In genomic region chr17:55958918-55959728, GRCm38 (mm10) we compare ENCODE assay signal across 7 mouse cellular contexts. TPM values are rescaled to one million over a fixed set of nuclear protein-coding genes. Genes with fewer than 3 reads are reported as not detected.
DNase-seq lines count a peak whose midpoint lies in the region; ATAC-seq lines count a peak whose summit lies in the region.

Gene Yju2 (plus strand): TSS chr17:55959099.

- no peaks in the 10 kb centered on the region for H3K9me3 ChIP-seq in intestine, embryonic 15.5 days
- H3K9me3 ChIP-seq in midbrain, embryonic 10.5 days (replicated peaks), result no peaks in the 10 kb centered on the region

- H3K4me1 ChIP-seq in intestine, embryonic 15.5 days (replicated peaks), result peaks cover 32% of the 10 kb centered on the region
- peaks cover 40% of the 10 kb centered on the region for H3K4me1 ChIP-seq in midbrain, embryonic 10.5 days

- DNase-seq in adrenal gland, adult 2 months, result peak; percentile 94
- peak; percentile 90 for DNase-seq in embryo, embryonic 11.5 days (ENCODE audit: low read depth, low spot score)
- DNase-seq in gastrocnemius, postnatal 36 days, result peak; percentile 87 to 93
- DNase-seq in left cerebral cortex, postnatal 25 days (ENCODE audit: low spot score in 2 of 2), result peak; percentile 96 to 98
- DNase-seq in midbrain, embryonic 10.5 days (ENCODE audit: low spot score), result peak; percentile 94
- peak; percentile 84 for DNase-seq in right cerebral cortex, postnatal 4 days

- H3K9ac ChIP-seq in intestine, embryonic 15.5 days, result peak within 1 kb of the TSS; percentile 62

- WGBS in intestine, embryonic 15.5 days, result under 1% methylated on average over 46 of the region's 46 CpGs
- WGBS in midbrain, embryonic 10.5 days, result under 1% methylated on average over 45 of the region's 46 CpGs

- H3K27me3 ChIP-seq in intestine, embryonic 15.5 days (replicated peaks), result peaks cover 11% of the 10 kb centered on the region; the same call in 1 of the 2 replicates
- peaks cover 15% of the 10 kb centered on the region for H3K27me3 ChIP-seq in midbrain, embryonic 10.5 days (ENCODE audit: low read depth, poor library complexity, severe bottlenecking)

- peaks cover 14% of the 10 kb centered on the region; the same call in 1 of the 2 replicates for H3K36me3 ChIP-seq in intestine, embryonic 15.5 days
- H3K36me3 ChIP-seq in midbrain, embryonic 10.5 days, result peaks cover 35% of the 10 kb centered on the region

- H3K4me2 ChIP-seq in intestine, embryonic 15.5 days (replicated peaks), result peak within 1 kb of the TSS; percentile 78

- intact Hi-C loops in gastrocnemius, postnatal 36 days (cut with DNase I), result no loop called here
- intact Hi-C loops in left cerebral cortex, postnatal 25 days (cut with DNase I), result loop anchor here (5.0 kb wide), 2 partner anchors 118 to 257 kb away; partner anchors contain the start of genes Hdgfl2 and Ubxn6

- peak; percentile 92 for ATAC-seq in intestine, embryonic 15.5 days

- peak within 1 kb of the TSS; percentile 99 for H3K27ac ChIP-seq in intestine, embryonic 15.5 days
- peak within 1 kb of the TSS; percentile 89 for H3K27ac ChIP-seq in midbrain, embryonic 10.5 days (replicated peaks)

- peak within 1 kb of the TSS; percentile 55 for H3K4me3 ChIP-seq in intestine, embryonic 15.5 days (replicated peaks)
- peak within 1 kb of the TSS; percentile 58 for H3K4me3 ChIP-seq in midbrain, embryonic 10.5 days

RNA-seq across cellular contexts. Expression of gene Yju2, which starts in this region (rescaled TPM):
- total RNA-seq in adrenal gland, adult 2 months (2021), result 10 to 100 TPM; 16.7 to 19.1 TPM
- 4.4 and 5.3 TPM in 2 replicates for polyA plus RNA-seq in adrenal gland, adult 2 months (2012; rRNA removed)
- 1 to 10 TPM; 7.8 to 8.8 TPM for total RNA-seq in gastrocnemius, postnatal 36 days (2021)
- polyA plus RNA-seq in intestine, embryonic 15.5 days (2015; fragmentation: Nextera tagmentation; extraction: Ambion mirVana), result 21.0 and 21.4 TPM in 2 replicates
- 10 to 100 TPM; 15.0 to 15.3 TPM for total RNA-seq in left cerebral cortex, postnatal 25 days (2021)
- polyA plus RNA-seq in midbrain, embryonic 10.5 days (2016; fragmentation: Nextera tagmentation; extraction: Ambion mirVana), result 31.0 and 34.0 TPM in 2 replicates

Comparison
In these comparisons a context has a peak if more than half of its experiments do, and no peak if none do; other contexts are left out.
1. Peak in every context shown above with its lines: DNase-seq, ATAC-seq, H3K4me3 ChIP-seq and H3K27ac ChIP-seq.